Comparison of ENCODE assay signal across 9 mouse cellular contexts in the genomic region with DNA sequence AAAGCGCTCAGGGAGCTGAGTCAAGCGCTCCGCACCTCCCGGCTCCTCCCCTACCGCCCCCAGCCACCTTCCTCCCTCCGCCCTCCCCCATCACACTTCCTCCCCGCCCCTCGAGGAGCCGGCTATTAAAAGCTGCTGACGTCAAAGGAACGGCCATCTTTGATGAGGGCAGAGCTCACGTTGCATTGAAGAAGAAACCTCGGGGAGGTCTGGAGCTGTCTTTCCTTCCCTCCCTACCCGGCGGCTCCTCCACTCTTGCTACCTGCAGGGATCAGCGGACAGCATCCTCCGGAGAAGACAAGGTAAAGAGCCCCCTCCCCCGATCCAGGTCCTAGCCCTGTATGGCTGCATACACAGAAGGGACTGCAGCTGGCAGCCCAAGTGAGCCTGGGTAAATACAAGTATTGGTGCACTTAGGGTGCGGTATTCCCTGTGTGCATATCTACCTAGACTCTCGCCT. TPM values are rescaled to one million over a fixed set of nuclear protein-coding genes. Genes with fewer than 3 reads are reported as not detected.
A peak's percentile ranks its signal among the peaks of the same experiment; 100 is the strongest.
DNase-seq lines count a peak whose midpoint lies in the region; ATAC-seq lines count a peak whose summit lies in the region.
"Had no signal": no experiment of that assay in that cellular context is flagged by ENCODE, and none has a peak within 500 bp of the region (broad histone marks: within the 10 kb centered on the region; RNA-seq: fewer than 3 reads in every experiment).

A gene (plus strand): TSS at position 155 of the 460 bp plus-strand sequence.

- H3K9ac ChIP-seq in kidney, embryonic 14.5 days (ENCODE audit: low read depth, low read length): no peak within 1 kb of the TSS
- peak within 1 kb of the TSS; percentile 81 for H3K9ac ChIP-seq in neural tube, embryonic 13.5 days

- DNase-seq in kidney, postnatal 25 days: no peak
- DNase-seq in cerebellum, adult 8-10 months: peak; percentile 90
- DNase-seq in frontal cortex, adult 2 months (ENCODE audit: extremely low spot score in 1 of 2, low spot score in 1 of 2): peak; percentile 82 to 93
- peak; percentile 85 to 90 for DNase-seq in left cerebral cortex, adult 18-20 months (ENCODE audit: low spot score in 2 of 2)
- no peak for DNase-seq in gastrocnemius, postnatal 4 days (ENCODE audit: low spot score in 2 of 2)

- H3K36me3 ChIP-seq in kidney, embryonic 14.5 days (ENCODE audit: control insufficient read depth, insufficient read depth, low read length): no peaks in the 10 kb centered on the region
- H3K36me3 ChIP-seq in neural tube, embryonic 13.5 days: no peaks in the 10 kb centered on the region

- H3K4me2 ChIP-seq in kidney, embryonic 14.5 days (replicated peaks; ENCODE audit: low read depth, low read length): peak within 1 kb of the TSS; percentile 48
- peak within 1 kb of the TSS; percentile 68 for H3K4me2 ChIP-seq in neural tube, embryonic 13.5 days

- H3K9me3 ChIP-seq in kidney, embryonic 14.5 days (ENCODE audit: control insufficient read depth, low read length): no peaks in the 10 kb centered on the region
- H3K9me3 ChIP-seq in neural tube, embryonic 13.5 days: no peaks in the 10 kb centered on the region

- H3K4me3 ChIP-seq in kidney, embryonic 14.5 days (ENCODE audit: low read length): peak within 1 kb of the TSS; percentile 27
- peak within 1 kb of the TSS; percentile 60 for H3K4me3 ChIP-seq in neural tube, embryonic 13.5 days

- H3K4me1 ChIP-seq in kidney, embryonic 14.5 days (ENCODE audit: control insufficient read depth, insufficient read depth, low read length): no peaks in the 10 kb centered on the region
- peaks cover 45% of the 10 kb centered on the region for H3K4me1 ChIP-seq in neural tube, embryonic 13.5 days (replicated peaks)

- H3K27me3 ChIP-seq in kidney, embryonic 14.5 days (ENCODE audit: control insufficient read depth, insufficient read depth, low read length): peaks cover 7% of the 10 kb centered on the region; the same call in 1 of the 2 replicates
- no peaks in the 10 kb centered on the region for H3K27me3 ChIP-seq in neural tube, embryonic 13.5 days

- no peak within 1 kb of the TSS for H3K27ac ChIP-seq in kidney, embryonic 14.5 days (ENCODE audit: low read depth, low read length)
- peak within 1 kb of the TSS; percentile 92 for H3K27ac ChIP-seq in neural tube, embryonic 13.5 days (replicated peaks)

- ATAC-seq in kidney, embryonic 14.5 days (ENCODE audit: low FRiP score, low TSS enrichment): peak; percentile 74
- ATAC-seq in neural tube, embryonic 13.5 days (ENCODE audit: low read depth): peak; percentile 85
- no peak for ATAC-seq in erythroid progenitor cell, adult 5-6 weeks (replicated peaks; ENCODE audit: low FRiP score, poor library complexity, severe bottlenecking)

- WGBS in kidney, embryonic 14.5 days: under 1% methylated on average over 20 of the region's 20 CpGs
- under 1% methylated on average over 20 of the region's 20 CpGs for WGBS in neural tube, embryonic 13.5 days

RNA-seq across cellular contexts. Expression of the gene that starts here (rescaled TPM):
- polyA plus RNA-seq in kidney, embryonic 14.5 days (2014; fragmentation: Nextera tagmentation; extraction: Ambion mirVana): 0.31 and 0.59 TPM in 2 replicates
- polyA plus RNA-seq in frontal cortex, adult 2 months (2012; rRNA removed): 2,537 and 2,736 TPM in 2 replicates
- 1,000 to 10,000 TPM; 3,274 to 3,529 TPM for total RNA-seq in left cerebral cortex, adult 18-20 months (2021)
- 188 and 192 TPM in 2 replicates for polyA plus RNA-seq in neural tube, embryonic 13.5 days (2015; fragmentation: Nextera tagmentation; extraction: Ambion mirVana)
- not detected in 2 replicates for total RNA-seq in erythroid progenitor cell, adult 5-6 weeks (2015; ENCODE audit: low replicate concordance)
- total RNA-seq in erythroid progenitor cell, adult 5-6 weeks (2017; ENCODE audit: low replicate concordance): not detected in 2 replicates
- under 1 TPM in 1 of 2 experiments, not detected in 1; 0.15 TPM for total RNA-seq in gastrocnemius, postnatal 4 days (2021)
- total RNA-seq: MEL had no signal

Comparison
In these comparisons a context has a peak if more than half of its experiments do, and no peak if none do; other contexts are left out.
1. RNA of the gene that starts here (total RNA-seq): 3,274 to 3,529 TPM in left cerebral cortex, adult 18-20 months; 0.15 TPM in gastrocnemius, postnatal 4 days and not detected in erythroid progenitor cell, adult 5-6 weeks; every median in the first group is over 1,000 times any median in the second.
2. RNA of the gene that starts here (polyA plus RNA-seq): 2,537 to 2,736 TPM in frontal cortex, adult 2 months and 188 to 192 TPM in neural tube, embryonic 13.5 days; 0.31 to 0.59 TPM in kidney, embryonic 14.5 days; every median in the first group is over 100 times any median in the second.
3. RNA of the gene that starts here (polyA plus RNA-seq): 2,537 to 2,736 TPM in frontal cortex, adult 2 months; 188 to 192 TPM in neural tube, embryonic 13.5 days; every median in the first group is over 10 times any median in the second.
4. Peak in ATAC-seq, H3K4me3 ChIP-seq and H3K4me2 ChIP-seq in kidney, embryonic 14.5 days; RNA of the gene not detected or under 1 TPM.
5. DNase-seq: peak in cerebellum, adult 8-10 months (single experiment), frontal cortex, adult 2 months (2 of 2) and left cerebral cortex, adult 18-20 months (2 of 2); none in kidney, postnatal 25 days (0 of 2) and gastrocnemius, postnatal 4 days (0 of 2).